Mouse (Mus musculus) thymus, postnatal 25 days (tissue): ENCODE results near the gene Edem3.
"Not testable (repeated sequence)": the region's sequence is repeated elsewhere in the genome, so short reads cannot be mapped to it uniquely, and the experiment has no call there.

ENCODE experiments used
- DNase-seq: peaks from one replicate; pipeline ENCODE4 v3.0.0; 2022

The Edem3 gene

GRCm38 (mm10) chr1:151752946-151753345, 2.2 kb upstream of the Edem3 start:
- DNase-seq = no peak

- DNase-seq = no peak
These were observed 1.7 kb upstream of the Edem3 start for GRCm38 (mm10) chr1:151753374-151753929.

DNA sequence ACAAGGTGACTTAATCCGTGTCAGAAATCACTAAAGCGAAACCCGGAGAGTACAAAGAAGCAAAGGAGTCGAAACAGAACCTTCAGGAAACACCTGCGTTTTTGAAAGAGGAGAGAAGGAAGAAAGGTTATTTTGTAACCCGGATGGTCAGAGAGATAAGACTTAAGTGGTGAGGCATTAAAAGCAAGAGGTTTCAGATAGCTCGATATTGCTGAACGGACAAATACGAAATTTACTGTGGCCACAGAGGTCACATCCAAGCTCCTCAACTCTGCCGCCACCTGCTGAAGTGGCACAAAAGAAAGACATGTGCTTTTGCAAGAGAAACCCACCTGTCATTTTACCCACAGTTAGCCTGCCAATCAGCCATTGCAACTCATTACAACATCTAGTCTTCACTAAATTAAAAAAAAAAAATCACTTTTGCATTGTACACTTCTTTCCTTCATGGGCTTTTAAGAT, 1.1 kb upstream of the Edem3 start:
- peak; percentile 34 for DNase-seq

GRCm38 (mm10) chr1:151755660-151756424, 671 bp downstream of the Edem3 start:
- DNase-seq = no peak

GRCm38 (mm10) chr1:151756425-151756728, 1.2 kb downstream of the Edem3 start:
- DNase-seq = no peak

- DNase-seq = no peak
These were observed 3.1 kb downstream of the Edem3 start for GRCm38 (mm10) chr1:151758301-151758700.

GRCm38 (mm10) chr1:151758991-151759390, 3.8 kb downstream of the Edem3 start:
- DNase-seq = no peak

- DNase-seq = no peak
These were observed 9.1 kb downstream of the Edem3 start for GRCm38 (mm10) chr1:151764236-151764635.

GRCm38 (mm10) chr1:151766166-151766565, 11.0 kb downstream of the Edem3 start:
- no peak for DNase-seq

- DNase-seq = no peak
These were observed 11.9 kb downstream of the Edem3 start for GRCm38 (mm10) chr1:151766976-151767654.

GRCm38 (mm10) chr1:151769200-151769913, 14.2 kb downstream of the Edem3 start:
- no peak for DNase-seq

DNA sequence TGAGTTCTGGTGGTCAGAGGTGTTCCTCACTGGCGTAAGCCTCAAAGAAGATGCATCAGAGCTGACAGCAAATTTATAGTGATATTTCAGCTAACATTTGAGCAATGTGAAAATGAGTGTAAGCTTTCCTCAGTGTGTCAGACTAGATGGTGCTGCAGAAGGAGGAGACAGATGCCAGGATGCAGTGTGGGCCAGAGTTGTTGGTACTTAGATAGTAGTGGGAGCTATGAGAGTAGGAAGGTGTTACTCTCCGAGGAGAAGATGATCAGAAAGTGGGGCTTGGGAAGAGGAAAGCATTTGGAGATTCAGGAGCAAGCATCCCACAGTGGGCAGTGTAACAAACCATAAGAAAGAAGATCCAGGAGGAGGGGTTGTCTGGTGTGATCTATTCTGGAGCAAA, 22.4 kb downstream of the Edem3 start:
- no peak for DNase-seq

DNA sequence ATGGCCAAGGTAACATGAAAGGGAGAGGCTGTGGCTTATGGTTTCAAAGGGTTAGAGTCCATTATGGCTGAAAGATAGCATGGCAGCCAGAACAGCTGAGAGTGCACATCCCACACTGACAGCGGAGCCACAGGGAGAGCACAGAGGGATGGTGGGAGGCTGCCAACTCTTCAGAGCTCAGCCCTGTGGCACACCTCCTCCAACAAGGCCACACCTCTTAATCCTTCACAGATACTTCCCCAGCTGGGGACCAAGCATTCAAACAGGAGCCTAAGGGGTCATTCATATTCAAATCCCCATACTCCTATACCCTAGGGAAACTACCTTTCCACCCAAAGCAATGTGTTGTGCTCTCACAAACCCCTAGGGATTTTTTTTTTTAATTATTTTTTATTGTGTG, 23.4 kb downstream of the Edem3 start:
- no peak for DNase-seq

GRCm38 (mm10) chr1:151779306-151779705, 24.1 kb downstream of the Edem3 start:
- DNase-seq = no peak

- DNase-seq = no peak
These were observed 26.3 kb downstream of the Edem3 start for GRCm38 (mm10) chr1:151781447-151781846.

- no peak for DNase-seq
These were observed 28.2 kb downstream of the Edem3 start for GRCm38 (mm10) chr1:151783403-151783802.

DNA sequence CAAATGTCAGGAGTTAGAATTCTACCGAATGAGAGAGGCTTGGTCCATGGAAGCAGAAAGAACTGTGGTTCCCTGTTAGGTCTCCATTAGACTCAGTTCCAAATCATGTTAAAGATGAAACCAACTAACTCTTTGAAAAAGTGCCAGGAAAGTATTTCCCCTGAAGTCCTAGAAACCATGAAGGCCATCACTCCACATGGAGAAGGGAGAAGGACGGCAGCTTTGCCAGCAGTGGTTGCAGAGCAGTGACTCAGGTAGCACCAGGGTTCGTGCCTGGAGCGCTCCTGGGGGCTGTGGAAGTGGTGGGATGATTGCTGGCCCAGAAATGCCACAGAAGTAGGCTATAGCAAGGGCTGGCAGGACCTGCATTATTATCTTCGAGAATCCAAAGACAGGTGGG, 31.2 kb downstream of the Edem3 start:
- DNase-seq = no peak

DNA sequence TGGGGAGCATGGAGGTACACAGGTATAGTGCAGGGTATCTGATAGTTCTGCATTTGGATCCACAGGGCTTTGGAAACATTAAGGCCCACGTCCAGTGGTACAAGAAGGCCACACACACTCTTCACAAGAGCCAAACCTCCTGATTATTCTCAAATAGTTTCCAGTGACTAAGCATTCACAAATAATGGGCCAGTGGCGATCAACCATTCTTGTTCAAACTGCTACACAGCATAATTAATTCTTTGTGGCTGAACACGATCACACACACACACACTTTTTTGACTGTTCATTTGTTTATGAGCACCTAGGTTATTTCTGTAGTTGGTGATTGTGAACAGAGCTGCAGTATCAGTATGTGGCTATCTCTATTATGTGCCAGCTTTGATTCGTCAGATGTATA, 34.0 kb downstream of the Edem3 start:
- no peak for DNase-seq

GRCm38 (mm10) chr1:151792076-151792475, 36.9 kb downstream of the Edem3 start:
- not testable (repeated sequence) for DNase-seq

GRCm38 (mm10) chr1:151802795-151803194, 47.6 kb downstream of the Edem3 start:
- not testable (repeated sequence) for DNase-seq

GRCm38 (mm10) chr1:151807286-151807685, 52.1 kb downstream of the Edem3 start:
- DNase-seq = no peak

DNA sequence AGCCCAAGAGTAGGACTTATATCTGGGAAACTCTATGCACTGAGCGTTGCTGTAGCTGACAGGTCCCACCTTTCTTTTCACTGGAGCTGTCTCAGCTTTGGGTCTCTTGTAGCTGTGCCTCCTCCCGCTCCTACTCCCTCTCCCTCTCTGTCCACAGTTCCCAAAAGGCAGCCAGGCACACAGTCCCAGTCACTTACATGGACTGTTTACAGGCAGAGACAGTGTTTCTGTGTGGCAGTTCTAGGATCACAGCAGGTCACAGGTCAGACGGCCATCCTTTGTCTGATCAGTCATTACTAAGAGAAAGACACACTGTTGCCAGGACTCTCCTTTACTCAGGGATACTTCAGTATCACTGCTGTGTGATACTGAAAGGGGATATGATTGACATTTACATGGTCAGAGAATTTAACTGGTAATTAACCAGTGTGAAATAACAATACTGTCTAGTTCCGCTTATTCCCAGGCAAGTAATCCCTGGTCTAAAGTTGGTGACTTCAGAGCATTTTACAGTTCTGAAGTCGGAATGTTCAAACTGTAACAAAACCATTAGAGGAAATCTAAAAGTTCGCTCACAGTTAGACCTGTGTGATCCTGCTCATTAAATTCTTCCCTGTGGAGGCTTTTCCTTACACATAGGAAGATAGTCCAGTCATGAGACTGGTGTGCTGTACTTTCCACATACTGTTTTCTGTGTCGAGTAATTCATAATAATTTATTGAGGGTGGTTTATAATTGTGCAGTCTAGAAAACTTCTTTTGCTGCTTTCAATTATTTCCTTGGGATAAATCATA, 55.7 kb downstream of the Edem3 start:
- no peak for DNase-seq

DNA sequence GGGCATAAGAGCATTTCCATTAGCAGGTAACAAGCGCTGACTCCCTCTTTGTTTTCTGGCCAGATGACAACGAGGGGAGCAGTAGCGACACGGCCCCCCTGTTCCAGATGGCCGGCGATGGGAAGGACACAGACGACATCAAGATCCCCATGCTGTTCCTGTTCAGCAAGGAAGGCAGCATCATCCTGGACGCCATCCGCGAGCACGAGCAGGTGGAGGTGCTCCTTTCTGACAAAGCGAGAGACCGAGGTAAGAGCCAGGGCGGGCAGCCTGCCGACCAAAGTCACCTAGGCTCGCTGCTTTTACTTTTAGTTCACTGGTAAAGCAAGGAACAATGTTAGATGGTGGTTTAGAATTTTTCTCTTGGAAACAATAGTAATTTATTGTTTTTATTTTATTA, 56.3 kb downstream of the Edem3 start:
- DNase-seq = no peak
